Mouse (Mus musculus): ENCODE measurements around the gene D130043K22Rik. TPM values are rescaled to one million over a fixed set of nuclear protein-coding genes. Genes with fewer than 3 reads are reported as not detected.

Gene D130043K22Rik
- polyA plus RNA-seq, 1 experiment: 1.6 TPM

- H3K27me3 ChIP-seq (ENCODE audit: control insufficient read depth, insufficient read depth, low read length): no peaks in the 10 kb centered on the region
- H3K36me3 ChIP-seq (ENCODE audit: control insufficient read depth, insufficient read depth, low read length): peaks cover 16% of the 10 kb centered on the region
- no peaks in the 10 kb centered on the region for H3K4me1 ChIP-seq (ENCODE audit: control insufficient read depth, insufficient read depth, insufficient read length, low read length)
- no peak overlapping the region for H3K27ac ChIP-seq (ENCODE audit: insufficient read depth, low read depth, low read length)
- no peak for TF ChIP-seq POLR2A (IDR thresholded peaks at IDR 0.05; ENCODE audit: low read depth, low read length)
- TF ChIP-seq CTCF (IDR thresholded peaks at IDR 0.05; ENCODE audit: extremely low read depth, insufficient read length, insufficient replicate concordance, low read depth, low read length): no peak
- H3K4me3 ChIP-seq (ENCODE audit: low read depth, low read length): no peak overlapping the region
- WGBS: 53% methylated on average over 4 of the region's 4 CpGs
Measured at GRCm38 (mm10) chr13:24914915-24915314, 70.0 kb downstream of the D130043K22Rik start.

GRCm38 (mm10) chr13:24915831-24916230, 70.9 kb downstream of the D130043K22Rik start:
- Histone ChIP-seq H3K27me3 (ENCODE audit: control insufficient read depth, insufficient read depth, low read length) (no peaks in the 10 kb centered on the region), H3K36me3 (ENCODE audit: control insufficient read depth, insufficient read depth, low read length) (peaks cover 16% of the 10 kb centered on the region), H3K4me3 (ENCODE audit: low read depth, low read length) (no peak overlapping the region), H3K4me1 (ENCODE audit: control insufficient read depth, insufficient read depth, insufficient read length, low read length) (no peaks in the 10 kb centered on the region), H3K27ac (ENCODE audit: insufficient read depth, low read depth, low read length) (no peak overlapping the region)
- WGBS: 83% methylated on average over 13 of the region's 13 CpGs
- TF ChIP-seq CTCF (IDR thresholded peaks at IDR 0.05; ENCODE audit: extremely low read depth, insufficient read length, insufficient replicate concordance, low read depth, low read length) (no peak), POLR2A (IDR thresholded peaks at IDR 0.05; ENCODE audit: low read depth, low read length) (no peak)

- no peak overlapping the region for H3K27ac ChIP-seq (ENCODE audit: insufficient read depth, low read depth, low read length)
- peaks cover 7% of the 10 kb centered on the region; the same call in 1 of the 2 replicates for H3K4me1 ChIP-seq (ENCODE audit: control insufficient read depth, insufficient read depth, insufficient read length, low read length)
- WGBS: 24% methylated on average over 5 of the region's 5 CpGs
- H3K4me3 ChIP-seq (ENCODE audit: low read depth, low read length): no peak overlapping the region
- H3K36me3 ChIP-seq (ENCODE audit: control insufficient read depth, insufficient read depth, low read length): peaks cover 16% of the 10 kb centered on the region
- no peaks in the 10 kb centered on the region for H3K27me3 ChIP-seq (ENCODE audit: control insufficient read depth, insufficient read depth, low read length)
- TF ChIP-seq CTCF (IDR thresholded peaks at IDR 0.05; ENCODE audit: extremely low read depth, insufficient read length, insufficient replicate concordance, low read depth, low read length) (peak; percentile 37; the same call in 1 of the 2 replicates), POLR2A (IDR thresholded peaks at IDR 0.05; ENCODE audit: low read depth, low read length) (no peak)
Measured at GRCm38 (mm10) chr13:24920333-24920977, 75.5 kb downstream of the D130043K22Rik start.

GRCm38 (mm10) chr13:24921281-24921680, 76.3 kb downstream of the D130043K22Rik start:
- 90% methylated on average over 6 of the region's 6 CpGs for WGBS
- peaks cover 17% of the 10 kb centered on the region for H3K36me3 ChIP-seq (ENCODE audit: control insufficient read depth, insufficient read depth, low read length)

GRCm38 (mm10) chr13:24923991-24924390, 79.1 kb downstream of the D130043K22Rik start:
- Histone ChIP-seq H3K4me3 (ENCODE audit: low read depth, low read length) (no peak overlapping the region), H3K4me1 (ENCODE audit: control insufficient read depth, insufficient read depth, insufficient read length, low read length) (peaks cover 7% of the 10 kb centered on the region; the same call in 1 of the 2 replicates), H3K27ac (ENCODE audit: insufficient read depth, low read depth, low read length) (no peak overlapping the region), H3K36me3 (ENCODE audit: control insufficient read depth, insufficient read depth, low read length) (peaks cover 11% of the 10 kb centered on the region), H3K27me3 (ENCODE audit: control insufficient read depth, insufficient read depth, low read length) (no peaks in the 10 kb centered on the region)
- TF ChIP-seq POLR2A (IDR thresholded peaks at IDR 0.05; ENCODE audit: low read depth, low read length) (no peak), CTCF (IDR thresholded peaks at IDR 0.05; ENCODE audit: extremely low read depth, insufficient read length, insufficient replicate concordance, low read depth, low read length) (no peak)
- 34% methylated on average over 5 of the region's 5 CpGs for WGBS

More at GRCm38 (mm10) chr13:24921281-24921680, 76.3 kb downstream of the D130043K22Rik start:
- Histone ChIP-seq H3K27me3 (ENCODE audit: control insufficient read depth, insufficient read depth, low read length) (no peaks in the 10 kb centered on the region), H3K4me3 (ENCODE audit: low read depth, low read length) (no peak overlapping the region), H3K27ac (ENCODE audit: insufficient read depth, low read depth, low read length) (no peak overlapping the region), H3K4me1 (ENCODE audit: control insufficient read depth, insufficient read depth, insufficient read length, low read length) (peaks cover 7% of the 10 kb centered on the region; the same call in 1 of the 2 replicates)
- no peak for TF ChIP-seq POLR2A (IDR thresholded peaks at IDR 0.05; ENCODE audit: low read depth, low read length)
- TF ChIP-seq CTCF (IDR thresholded peaks at IDR 0.05; ENCODE audit: extremely low read depth, insufficient read length, insufficient replicate concordance, low read depth, low read length): no peak

- Histone ChIP-seq H3K27ac (ENCODE audit: insufficient read depth, low read depth, low read length) (no peak overlapping the region), H3K4me3 (ENCODE audit: low read depth, low read length) (no peak overlapping the region), H3K36me3 (ENCODE audit: control insufficient read depth, insufficient read depth, low read length) (peaks cover 4% of the 10 kb centered on the region), H3K4me1 (ENCODE audit: control insufficient read depth, insufficient read depth, insufficient read length, low read length) (no peaks in the 10 kb centered on the region), H3K27me3 (ENCODE audit: control insufficient read depth, insufficient read depth, low read length) (no peaks in the 10 kb centered on the region)
- TF ChIP-seq CTCF (IDR thresholded peaks at IDR 0.05; ENCODE audit: extremely low read depth, insufficient read length, insufficient replicate concordance, low read depth, low read length) (no peak), POLR2A (IDR thresholded peaks at IDR 0.05; ENCODE audit: low read depth, low read length) (no peak)
Measured at GRCm38 (mm10) chr13:24930591-24930990, 85.7 kb downstream of the D130043K22Rik start.

GRCm38 (mm10) chr13:24933199-24933598, 88.3 kb downstream of the D130043K22Rik start:
- Histone ChIP-seq H3K27me3 (ENCODE audit: control insufficient read depth, insufficient read depth, low read length) (no peaks in the 10 kb centered on the region), H3K36me3 (ENCODE audit: control insufficient read depth, insufficient read depth, low read length) (no peaks in the 10 kb centered on the region; the same call in 1 of the 2 replicates)

More at GRCm38 (mm10) chr13:24933199-24933598, 88.3 kb downstream of the D130043K22Rik start:
- Histone ChIP-seq H3K4me1 (ENCODE audit: control insufficient read depth, insufficient read depth, insufficient read length, low read length) (peaks cover 3% of the 10 kb centered on the region; the same call in 1 of the 2 replicates), H3K27ac (ENCODE audit: insufficient read depth, low read depth, low read length) (no peak overlapping the region), H3K4me3 (ENCODE audit: low read depth, low read length) (no peak overlapping the region)
- 88% methylated on average over 7 of the region's 7 CpGs for WGBS
- TF ChIP-seq POLR2A (IDR thresholded peaks at IDR 0.05; ENCODE audit: low read depth, low read length): no peak
- no peak for TF ChIP-seq CTCF (IDR thresholded peaks at IDR 0.05; ENCODE audit: extremely low read depth, insufficient read length, insufficient replicate concordance, low read depth, low read length)

Measured in small intestine, adult 2 months (tissue).